In the genomic region with DNA sequence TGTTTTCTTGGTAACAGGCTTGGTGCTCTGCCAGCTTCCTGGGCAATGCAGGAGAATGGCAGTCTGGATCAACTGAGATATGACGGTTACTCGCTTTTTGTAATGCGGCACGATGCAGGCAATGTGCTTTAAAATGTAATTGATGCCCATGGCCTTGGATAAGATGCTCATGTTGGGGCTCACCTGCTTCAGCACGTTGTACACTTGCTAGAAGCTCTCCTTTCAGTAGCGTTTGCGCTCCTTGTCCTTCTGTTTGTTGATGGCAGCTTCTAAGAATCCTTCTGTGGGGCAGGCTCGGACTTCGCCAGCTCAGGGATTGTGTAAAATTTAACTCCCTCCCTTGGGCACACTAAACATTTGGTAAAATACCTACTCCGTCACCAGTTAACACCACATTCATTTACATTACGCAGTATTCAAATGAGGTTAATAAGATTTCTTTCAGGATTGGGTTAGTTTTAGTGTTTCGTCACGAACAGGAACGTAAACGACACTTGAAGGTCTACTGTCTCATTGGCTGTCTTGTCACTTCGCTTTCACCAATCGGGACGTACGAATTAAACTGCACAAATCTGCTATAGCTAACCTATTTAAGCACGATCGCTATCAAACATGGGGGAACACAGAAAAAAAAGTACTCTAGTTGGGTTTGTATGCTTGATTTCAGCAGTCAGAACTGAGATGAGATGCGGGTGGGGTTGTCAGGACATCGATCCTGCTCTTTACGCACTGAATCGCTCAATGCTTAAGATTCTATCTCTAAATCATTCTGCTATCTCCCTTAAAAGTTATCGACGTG, we compare ENCODE assay signal across 8 mouse cellular contexts. TPM values are rescaled to one million over a fixed set of nuclear protein-coding genes. Genes with fewer than 3 reads are reported as not detected.
DNase-seq lines count a peak whose midpoint lies in the region; TF ChIP-seq lines count a peak whose summit lies in the region.

TSS of gene Hist1h2be (minus strand) at position 392 of the 799 bp plus-strand sequence.

- no peaks in the 10 kb centered on the region for H3K36me3 ChIP-seq in macrophage (ENCODE audit: inconsistent target)

- TF ChIP-seq CTCF in left cerebral cortex, adult 2 months (IDR thresholded peaks at IDR 0.05) = no peak

- H3K79me2 ChIP-seq in macrophage (ENCODE audit: inconsistent target) = no peaks in the 10 kb centered on the region

- H3K27ac ChIP-seq in left cerebral cortex, adult 2 months = peak within 1 kb of the TSS; percentile 90
- peak within 1 kb of the TSS; percentile 91 for H3K27ac ChIP-seq in macrophage

- DNase-seq in adrenal gland, adult 18-20 months (ENCODE audit: low spot score in 2 of 2) = peak; percentile 46 to 51
- DNase-seq in embryo, embryonic 10.5 days (ENCODE audit: low spot score) = peak; percentile 95
- peak; percentile 56 for DNase-seq in gastrocnemius, postnatal 10 days
- peak; percentile 97 for DNase-seq in hindlimb bud, embryonic 11.5 days (ENCODE audit: extremely low spot score, low read depth, low spot score)
- DNase-seq in left cerebral cortex, adult 2 months (ENCODE audit: extremely low spot score in 1 of 2, low spot score in 2 of 2) = peak; percentile 52 to 61
- peak; percentile 56 for DNase-seq in retina, postnatal 7 days (ENCODE audit: low read depth, low spot score)
- peak; percentile 53 for DNase-seq in urinary bladder, adult 2 months (ENCODE audit: low spot score)

- H3K4me3 ChIP-seq in left cerebral cortex, adult 2 months = peak within 1 kb of the TSS; percentile 76
- peak within 1 kb of the TSS; percentile 71 for H3K4me3 ChIP-seq in macrophage (ENCODE audit: inconsistent target)

- 2% methylated on average over 25 of the region's 27 CpGs for WGBS in macrophage (ENCODE audit: missing documents)

- intact Hi-C loops in left cerebral cortex, adult 2 months (cut with DNase I) = loop anchor here (1.0 to 10.0 kb wide), 8 partner anchors 34 to 1910 kb away; partner anchors contain the start of genes Hist1h1b, Hist1h1c, Hist1h1t and Hist1h2an

RNA-seq across cellular contexts. Expression of gene Hist1h2be, which starts in this region (rescaled TPM):
- 10 to 100 TPM in 1 of 2 experiments, 1 to 10 TPM in 1; 9.3 to 13.3 TPM for total RNA-seq in adrenal gland, adult 18-20 months (2021)
- total RNA-seq in gastrocnemius, postnatal 10 days (2021) = 10 to 100 TPM; 36.6 to 38.0 TPM
- 1 to 10 TPM; 5.4 to 7.9 TPM for total RNA-seq in left cerebral cortex, adult 2 months (2021)
- 10 to 100 TPM in 2 of 26 experiments, 1 to 10 TPM in 22, under 1 TPM in 2; 0.46 to 19.2 (median 3.5) TPM for total RNA-seq in macrophage (2018; cell fraction: chromatin; rRNA removed)
- total RNA-seq in macrophage (2018; cell fraction: cytosol; rRNA removed) = 10 to 100 TPM in 1 of 26 experiments, 1 to 10 TPM in 25; 2.5 to 10.3 (median 4.0) TPM
- 10 to 100 TPM in 4 of 26 experiments, 1 to 10 TPM in 20, under 1 TPM in 2; 0.76 to 14.5 (median 3.5) TPM for total RNA-seq in macrophage (2018; cell fraction: nucleus; rRNA removed)
- polyA plus RNA-seq in macrophage (2018) = 0.35 to 1.0 TPM (median 0.76 TPM) in 3 replicates
- polyA plus RNA-seq in urinary bladder, adult 2 months (2012; rRNA removed) = 2.6 and 3.4 TPM in 2 replicates

Comparison
In these comparisons a context has a peak if more than half of its experiments do, and no peak if none do; other contexts are left out.
1. Peak in every context shown above with its lines: DNase-seq, H3K4me3 ChIP-seq and H3K27ac ChIP-seq.